Mouse (Mus musculus) left cerebral cortex, adult 8-10 months (tissue): ENCODE results near the gene Mnat1. TPM values are rescaled to one million over a fixed set of nuclear protein-coding genes. Genes with fewer than 3 reads are reported as not detected.
"Not testable (repeated sequence)": the region's sequence is repeated elsewhere in the genome, so short reads cannot be mapped to it uniquely, and the experiment has no call there.

Source experiments
- DNase-seq, 2 experiments: peaks; one replicate each; pipeline ENCODE4 v3.0.0; 2022; ENCODE audit warnings: low spot score in 2 of 2
- total RNA-seq, 4 experiments: library from RNA; stranded (reverse); gene quantifications; 2 replicates each; pipeline ENCODE4 v1.2.4; 2022

Mnat1 gene
- total RNA-seq = 10 to 100 TPM; 22.6 to 26.4 (median 23.5) TPM

- peak; percentile 46 to 85 for DNase-seq
Observed at GRCm38 (mm10) chr12:73123093-73124041, at the start of gene Mnat1. TSS of gene Mnat1 (plus strand) at chr12:73123717.

DNA sequence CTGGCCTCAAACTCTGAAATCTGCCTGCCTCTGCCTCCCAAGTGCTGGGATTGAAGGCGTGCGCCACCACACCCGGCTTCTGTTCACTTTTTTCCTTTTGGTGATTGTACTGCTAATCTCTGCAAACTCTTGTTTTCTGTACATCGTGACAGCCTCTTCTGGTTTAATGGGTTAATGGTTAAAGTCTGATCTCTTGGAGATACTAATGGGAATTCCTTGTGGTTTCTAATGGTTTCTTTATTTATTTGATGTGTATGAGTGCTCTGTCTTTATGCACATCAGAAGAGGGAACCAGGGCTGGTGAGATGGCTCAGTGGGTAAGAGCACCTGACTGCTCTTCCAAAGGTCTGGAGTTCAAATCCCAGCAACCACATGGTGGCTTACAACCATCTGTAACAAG, 41.7 kb upstream of the Mnat1 start:
- not testable (repeated sequence) for DNase-seq

DNA sequence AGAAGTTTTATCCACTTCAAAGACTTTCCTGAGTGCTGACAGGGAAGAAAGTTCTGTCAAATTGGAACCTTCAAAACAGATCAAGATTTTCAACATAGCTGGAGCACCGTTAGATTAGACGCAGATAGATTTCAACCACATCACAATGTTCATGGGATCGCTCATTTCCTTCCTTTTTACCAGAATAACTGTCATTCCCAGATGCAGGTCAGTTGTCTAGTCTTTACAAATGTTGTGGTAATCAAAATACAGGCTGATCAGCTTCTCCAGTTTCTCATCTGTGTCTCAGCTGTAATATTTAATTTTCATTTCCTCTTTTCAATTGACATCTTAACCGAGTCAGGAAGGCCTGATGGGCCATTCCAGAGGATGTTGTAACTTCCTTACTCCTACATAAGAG, 39.7 kb upstream of the Mnat1 start:
- DNase-seq = no peak

- no peak for DNase-seq
Observed at GRCm38 (mm10) chr12:73085739-73086630, 37.5 kb upstream of the Mnat1 start.

- DNase-seq = no peak
Observed at GRCm38 (mm10) chr12:73087086-73087485, 36.4 kb upstream of the Mnat1 start.

GRCm38 (mm10) chr12:73088500-73088899, 35.0 kb upstream of the Mnat1 start:
- no peak for DNase-seq

DNA sequence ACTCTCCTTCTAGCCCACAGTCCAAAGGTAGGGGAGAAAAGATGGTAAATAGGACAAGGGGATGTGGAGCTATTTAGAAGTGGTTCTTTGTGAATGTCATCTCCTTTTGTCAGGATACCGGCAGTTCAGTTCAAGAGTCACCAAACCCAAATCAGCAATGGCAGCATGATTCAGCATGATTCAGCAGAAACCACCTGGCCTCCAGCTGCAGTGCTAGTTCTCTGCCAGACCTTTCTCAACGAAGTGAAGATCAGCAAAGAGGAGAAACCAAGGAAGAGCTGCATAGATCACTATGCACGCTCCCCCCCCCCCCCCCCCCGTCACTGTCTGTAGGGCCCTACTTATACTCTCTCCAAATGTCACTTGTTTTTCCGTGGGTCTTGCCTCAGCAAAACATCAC, 34.6 kb upstream of the Mnat1 start:
- no peak for DNase-seq

GRCm38 (mm10) chr12:73090672-73091335, 32.7 kb upstream of the Mnat1 start:
- DNase-seq = no peak

DNA sequence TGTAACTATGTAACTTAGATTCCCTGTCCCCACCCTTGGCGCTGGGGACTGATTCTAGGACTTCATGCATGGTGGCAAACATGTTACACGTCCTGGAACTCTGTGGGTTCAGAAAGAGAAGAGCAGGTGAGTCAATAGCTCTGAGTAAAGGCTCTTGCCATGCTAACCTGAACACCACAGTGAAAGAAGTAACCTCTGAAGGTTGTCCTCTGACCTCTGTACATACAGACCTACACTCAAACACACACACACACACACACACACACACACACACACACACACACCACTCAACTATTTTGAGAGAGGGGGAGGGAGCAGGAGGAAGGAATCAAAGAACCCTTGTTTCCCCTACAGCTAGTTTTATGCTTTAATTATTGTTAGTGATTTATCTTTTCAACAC, 29.3 kb upstream of the Mnat1 start:
- DNase-seq = no peak

DNA sequence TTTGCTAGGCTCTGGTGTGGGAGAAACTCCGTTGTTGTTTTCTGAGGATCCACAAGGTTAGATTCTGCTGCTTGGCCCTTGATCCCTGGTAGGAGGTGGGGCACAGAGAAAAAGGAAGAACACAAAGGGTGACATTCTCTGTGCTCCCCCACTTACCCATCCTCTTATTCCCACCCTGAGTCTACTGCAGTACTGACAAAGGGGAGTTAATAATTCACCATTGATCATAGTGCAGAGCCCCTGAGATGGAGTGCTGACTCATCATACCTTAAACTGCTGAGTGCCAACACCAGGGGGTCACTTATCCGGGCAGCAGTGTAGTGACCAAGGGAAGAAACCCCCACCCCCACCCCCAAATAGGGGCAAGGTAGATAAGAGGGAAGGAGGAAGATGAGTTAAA, 28.9 kb upstream of the Mnat1 start:
- DNase-seq = no peak

GRCm38 (mm10) chr12:73096177-73096576, 27.3 kb upstream of the Mnat1 start:
- DNase-seq = not testable (repeated sequence)

- no peak for DNase-seq
Observed at GRCm38 (mm10) chr12:73098593-73098992, 24.9 kb upstream of the Mnat1 start.

GRCm38 (mm10) chr12:73103713-73104112, 19.8 kb upstream of the Mnat1 start:
- no peak for DNase-seq

DNA sequence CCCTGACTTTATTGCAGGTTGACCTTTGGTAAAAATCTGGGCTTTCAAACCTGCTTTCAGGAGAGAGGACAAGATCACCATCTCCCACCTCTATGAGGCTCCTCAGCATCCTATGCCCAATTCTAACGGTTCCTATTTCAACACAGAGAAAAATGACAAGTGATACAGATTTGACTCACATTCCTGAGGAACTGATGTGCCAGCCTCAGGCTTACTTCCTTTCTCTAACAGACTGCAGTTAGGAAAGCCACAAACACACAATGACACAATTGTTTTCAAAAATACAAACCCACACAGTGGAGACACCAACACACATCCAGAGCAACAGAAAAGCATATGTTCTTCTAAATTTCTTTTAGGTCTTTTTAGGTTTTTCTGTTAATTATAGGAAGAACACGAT, 15.7 kb upstream of the Mnat1 start:
- no peak for DNase-seq

- peak in 1 of 2 experiments; percentile 14 for DNase-seq
Observed at GRCm38 (mm10) chr12:73110431-73111111, 12.9 kb upstream of the Mnat1 start.

DNA sequence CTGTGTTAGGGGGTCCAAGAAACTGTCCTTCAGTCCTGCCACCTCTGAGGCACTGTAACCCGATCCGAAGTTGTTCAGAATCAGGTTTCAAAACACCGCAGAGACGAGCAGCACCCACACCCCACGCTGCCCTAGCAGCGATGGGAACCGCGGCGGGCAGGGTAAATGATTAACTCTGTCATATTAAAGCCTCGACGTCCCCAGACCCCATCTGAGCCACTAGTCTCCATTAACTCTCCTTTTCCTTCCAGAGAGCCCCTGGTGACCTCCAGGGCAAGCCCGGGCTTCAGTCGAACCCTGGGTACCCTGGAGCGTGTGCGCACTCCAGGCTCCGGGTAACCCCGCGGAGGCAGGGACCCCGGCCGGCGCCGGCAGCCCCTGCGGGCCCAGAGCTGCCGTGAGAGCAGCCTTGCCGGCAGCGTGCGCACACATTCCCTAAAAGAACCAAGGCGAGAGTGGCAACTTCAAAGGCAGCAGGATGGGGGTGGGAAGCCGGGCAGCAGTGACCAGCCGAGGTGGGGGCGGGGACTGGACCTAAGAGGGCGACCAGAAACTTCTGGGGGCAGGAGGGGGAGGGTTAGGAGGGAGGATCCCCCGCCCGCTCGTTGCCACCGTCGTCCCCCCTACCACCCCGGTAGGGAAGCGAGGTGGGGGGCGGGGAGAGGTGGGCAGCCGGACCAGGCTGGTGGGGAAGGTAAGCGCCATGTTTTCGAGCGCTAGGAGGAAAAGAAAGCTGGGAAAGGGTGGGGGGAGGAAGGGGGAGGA, 11.8 kb upstream of the Mnat1 start:
- DNase-seq = peak in 1 of 2 experiments; percentile 5

DNA sequence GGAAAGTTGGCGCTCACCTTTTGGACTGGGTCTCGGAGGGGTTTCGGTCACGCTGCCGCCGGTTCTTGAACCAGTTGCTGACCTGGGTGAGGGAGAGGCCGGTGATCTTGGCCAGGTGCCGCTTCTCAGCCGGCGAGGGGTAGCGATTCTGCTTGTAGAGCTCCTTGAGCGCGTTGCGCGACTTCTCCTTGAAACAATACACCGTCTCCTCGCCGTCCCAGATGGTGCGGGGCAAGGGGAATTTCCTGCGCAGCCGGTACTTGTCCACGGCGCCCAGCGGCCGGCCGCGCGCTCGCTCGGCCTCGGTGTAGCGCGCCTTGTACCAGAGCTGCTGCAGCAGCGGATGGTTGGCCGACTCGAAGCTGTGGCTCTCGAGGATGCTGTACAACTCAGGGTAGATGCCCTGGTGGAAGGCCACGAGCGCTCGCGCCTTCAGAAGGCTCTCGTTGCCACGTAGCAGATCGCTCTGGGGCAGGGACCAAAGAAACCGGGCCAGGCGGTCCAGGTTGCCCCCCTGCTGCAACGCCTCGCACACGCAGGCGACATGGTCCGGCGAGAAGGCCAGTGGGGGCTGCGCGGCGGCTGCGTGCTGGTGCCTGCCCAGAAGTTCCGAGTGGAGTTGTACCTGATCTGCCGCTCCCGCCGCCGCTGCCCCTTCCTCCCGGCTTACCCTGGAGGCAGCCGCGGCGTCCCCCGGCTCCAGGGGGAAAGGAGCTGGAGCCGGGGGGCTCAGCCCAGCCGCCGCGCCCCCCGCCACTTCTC, 11.0 kb upstream of the Mnat1 start:
- peak; percentile 7 to 18 for DNase-seq

DNA sequence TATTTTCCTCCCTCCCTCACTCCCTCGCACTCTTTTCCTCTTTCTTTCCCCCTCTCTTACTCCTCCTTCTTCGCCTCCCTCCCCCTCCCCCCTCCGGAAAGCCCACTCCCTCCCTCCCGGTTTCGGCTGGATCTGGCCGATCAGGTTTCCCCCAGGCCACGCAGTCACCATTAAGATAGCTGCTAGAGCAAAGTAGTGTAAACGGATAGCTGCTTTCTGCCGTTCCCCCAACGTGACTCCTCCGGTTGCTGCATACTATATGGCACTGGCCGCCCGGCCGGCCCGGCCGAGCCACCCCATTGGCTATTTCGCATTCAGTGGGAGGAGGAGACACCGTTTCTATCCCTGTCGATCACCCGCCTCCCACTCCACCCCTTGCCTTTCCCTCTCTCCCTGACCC, 10.3 kb upstream of the Mnat1 start, which contains the start of gene Six4:
Gene Six4, minus strand, starts transcription at position 261 of the 400 bp plus-strand sequence.
- DNase-seq = peak; percentile 27 to 54

- DNase-seq = no peak
Observed at GRCm38 (mm10) chr12:73125250-73125649, 1.7 kb downstream of the Mnat1 start.
